Mouse (Mus musculus) G1E (cell line): ENCODE measurements around the gene Dscam. TPM values are rescaled to one million over a fixed set of nuclear protein-coding genes. Genes with fewer than 3 reads are reported as not detected.

Experiments used
- ATAC-seq: 2 replicates; pipeline ENCODE4 v1.8.0; 2016; ENCODE audit warnings: mild to moderate bottlenecking; ENCODE audit not compliant: insufficient number of reproducible peaks, poor library complexity, low FRiP score, severe bottlenecking; ENCODE audit errors: extremely low read depth
- DNase-seq: peaks from one replicate; pipeline ENCODE4 v3.0.0; 2012; ENCODE audit warnings: low spot score
- H3K27me3 ChIP-seq: 2 replicates; pipeline ENCODE4 v1.6.1; 2012; ENCODE audit warnings: mild to moderate bottlenecking, low read length, inconsistent platforms; ENCODE audit not compliant: insufficient read depth
- H3K36me3 ChIP-seq: replicated peaks from 2 replicates; pipeline ENCODE3; 2012; ENCODE audit warnings: mild to moderate bottlenecking, inconsistent platforms
- H3K4me1 ChIP-seq: 2 replicates; pipeline ENCODE4 v1.6.1; 2012; ENCODE audit warnings: low read depth, low read length, inconsistent platforms, mixed read lengths; ENCODE audit not compliant: insufficient read depth
- H3K4me3 ChIP-seq: 2 replicates; pipeline ENCODE4 v1.5.1; 2012; ENCODE audit warnings: low read depth, mild to moderate bottlenecking, inconsistent platforms, low read length, moderate library complexity, mixed read lengths
- H3K9me3 ChIP-seq: replicated peaks from 2 replicates; pipeline ENCODE4 v1.6.1; 2012; ENCODE audit warnings: inconsistent platforms
- CTCF ChIP-seq: IDR thresholded peaks from 2 replicates; pipeline ENCODE4 v1.5.1; 2012; ENCODE audit warnings: low read depth, low read length, inconsistent platforms, mixed read lengths
- GATA1 ChIP-seq: IDR thresholded peaks from 2 replicates; pipeline ENCODE4 v1.6.1; 2012; ENCODE audit warnings: borderline replicate concordance, low read length, inconsistent platforms, mixed read lengths
- GATA2 ChIP-seq: IDR thresholded peaks from 2 replicates; pipeline ENCODE4 v1.6.1; 2012; ENCODE audit warnings: low read depth, low read length, inconsistent platforms, borderline replicate concordance
- POLR2AphosphoS5 ChIP-seq: IDR thresholded peaks from 2 replicates; pipeline ENCODE4 v1.6.1; 2012; ENCODE audit warnings: low read depth, low read length, inconsistent platforms; ENCODE audit not compliant: insufficient replicate concordance
- TAL1 ChIP-seq: conservative IDR thresholded peaks from 2 replicates; pipeline ENCODE4 v1.6.1; 2012; ENCODE audit warnings: low read depth, low read length, inconsistent platforms, mixed read lengths
- polyA plus RNA-seq: library from polyadenylated mRNA; stranded (reverse); fragments of >175 nt; gene quantifications from 2 replicates; pipeline ENCODE4 v1.2.3, GENCODE M21; 2012
- total RNA-seq, 2 experiments: library from RNA; stranded (forward) in 1 of 2; stranded (reverse) in 1 of 2; fragments of 200-1000 nt in 1 of 2; fragments of >200 nt in 1 of 2; fragmentation: Nextera tagmentation in 1 of 2; gene quantifications; 2 replicates each; pipeline ENCODE4 v1.2.3; 2014 to 2017

Dscam gene
- total and polyA plus RNA-seq, 3 experiments: under 0.01 TPM; not detected in 2

- H3K36me3 ChIP-seq: no peaks in the 10 kb centered on the region
- TF ChIP-seq TAL1 (no peak), CTCF (no peak), GATA1 (no peak), GATA2 (no peak), POLR2AphosphoS5 (no peak)
- no peaks in the 10 kb centered on the region for H3K27me3 ChIP-seq
- no peak overlapping the region for H3K4me3 ChIP-seq
- DNase-seq: no peak
- ATAC-seq: no peak
- no peaks in the 10 kb centered on the region for H3K4me1 ChIP-seq
- H3K9me3 ChIP-seq: peaks cover 10% of the 10 kb centered on the region
Observed at GRCm38 (mm10) chr16:96685065-96685464, 485.5 kb downstream of the Dscam start.

- ATAC-seq (no peak), DNase-seq (no peak)
- Histone ChIP-seq H3K4me1 (no peaks in the 10 kb centered on the region), H3K27me3 (no peaks in the 10 kb centered on the region), H3K9me3 (peaks cover 14% of the 10 kb centered on the region), H3K4me3 (no peak overlapping the region), H3K36me3 (no peaks in the 10 kb centered on the region)
- no peak for TF ChIP-seq TAL1
- TF ChIP-seq GATA1: no peak
- no peak for TF ChIP-seq CTCF
- TF ChIP-seq GATA2: no peak
- no peak for TF ChIP-seq POLR2AphosphoS5
Observed at GRCm38 (mm10) chr16:96684581-96684980, 486.0 kb downstream of the Dscam start.

- H3K9me3 ChIP-seq: peaks cover 15% of the 10 kb centered on the region
- DNase-seq (no peak), ATAC-seq (no peak)
- TF ChIP-seq TAL1 (no peak), GATA1 (no peak), POLR2AphosphoS5 (no peak), GATA2 (no peak), CTCF (no peak)
- no peaks in the 10 kb centered on the region for H3K36me3 ChIP-seq
- H3K4me3 ChIP-seq: no peak overlapping the region
- H3K27me3 ChIP-seq: no peaks in the 10 kb centered on the region
- no peaks in the 10 kb centered on the region for H3K4me1 ChIP-seq
Observed at GRCm38 (mm10) chr16:96682289-96682972, 488.1 kb downstream of the Dscam start.

GRCm38 (mm10) chr16:96679981-96680380, 490.6 kb downstream of the Dscam start:
- no peak for TF ChIP-seq TAL1
- TF ChIP-seq GATA2: no peak
- TF ChIP-seq POLR2AphosphoS5: no peak
- no peak for TF ChIP-seq CTCF
- TF ChIP-seq GATA1: no peak
- no peak for ATAC-seq
- Histone ChIP-seq H3K4me1 (no peaks in the 10 kb centered on the region), H3K9me3 (peaks cover 16% of the 10 kb centered on the region), H3K27me3 (no peaks in the 10 kb centered on the region), H3K4me3 (no peak overlapping the region), H3K36me3 (no peaks in the 10 kb centered on the region)
- DNase-seq: no peak

- Histone ChIP-seq H3K27me3 (no peaks in the 10 kb centered on the region), H3K4me1 (no peaks in the 10 kb centered on the region), H3K9me3 (peaks cover 25% of the 10 kb centered on the region), H3K36me3 (no peaks in the 10 kb centered on the region), H3K4me3 (no peak overlapping the region)
- DNase-seq (no peak), ATAC-seq (no peak)
- TF ChIP-seq POLR2AphosphoS5: no peak
- no peak for TF ChIP-seq TAL1
Observed at GRCm38 (mm10) chr16:96677471-96677870, 493.1 kb downstream of the Dscam start.

GRCm38 (mm10) chr16:96676663-96677062, 493.9 kb downstream of the Dscam start:
- no peak overlapping the region for H3K4me3 ChIP-seq
- ATAC-seq: no peak
- H3K4me1 ChIP-seq: no peaks in the 10 kb centered on the region
- H3K36me3 ChIP-seq: no peaks in the 10 kb centered on the region
- DNase-seq: no peak
- no peaks in the 10 kb centered on the region for H3K27me3 ChIP-seq
- no peak for TF ChIP-seq GATA1
- TF ChIP-seq GATA2: no peak
- no peak for TF ChIP-seq POLR2AphosphoS5
- TF ChIP-seq TAL1: no peak
- no peak for TF ChIP-seq CTCF
- peaks cover 25% of the 10 kb centered on the region for H3K9me3 ChIP-seq

GRCm38 (mm10) chr16:96673191-96673847, 497.2 kb downstream of the Dscam start:
- H3K9me3 ChIP-seq: peaks cover 19% of the 10 kb centered on the region
- H3K27me3 ChIP-seq: no peaks in the 10 kb centered on the region
- no peaks in the 10 kb centered on the region for H3K4me1 ChIP-seq
- no peak for DNase-seq
- no peak for ATAC-seq
- no peak overlapping the region for H3K4me3 ChIP-seq
- no peaks in the 10 kb centered on the region for H3K36me3 ChIP-seq
- TF ChIP-seq GATA1 (no peak), TAL1 (no peak), GATA2 (no peak), CTCF (no peak), POLR2AphosphoS5 (no peak)
